Mouse (Mus musculus) thymus, postnatal 10 days (tissue): ENCODE data around the gene Map3k13.
"Not testable (repeated sequence)": the region's sequence is repeated elsewhere in the genome, so short reads cannot be mapped to it uniquely, and the experiment has no call there.

ENCODE experiments used
- DNase-seq, 2 experiments: peaks; one replicate each; pipeline ENCODE4 v3.0.0; 2021; ENCODE audit warnings: low spot score in 2 of 2

The Map3k13 gene

DNA sequence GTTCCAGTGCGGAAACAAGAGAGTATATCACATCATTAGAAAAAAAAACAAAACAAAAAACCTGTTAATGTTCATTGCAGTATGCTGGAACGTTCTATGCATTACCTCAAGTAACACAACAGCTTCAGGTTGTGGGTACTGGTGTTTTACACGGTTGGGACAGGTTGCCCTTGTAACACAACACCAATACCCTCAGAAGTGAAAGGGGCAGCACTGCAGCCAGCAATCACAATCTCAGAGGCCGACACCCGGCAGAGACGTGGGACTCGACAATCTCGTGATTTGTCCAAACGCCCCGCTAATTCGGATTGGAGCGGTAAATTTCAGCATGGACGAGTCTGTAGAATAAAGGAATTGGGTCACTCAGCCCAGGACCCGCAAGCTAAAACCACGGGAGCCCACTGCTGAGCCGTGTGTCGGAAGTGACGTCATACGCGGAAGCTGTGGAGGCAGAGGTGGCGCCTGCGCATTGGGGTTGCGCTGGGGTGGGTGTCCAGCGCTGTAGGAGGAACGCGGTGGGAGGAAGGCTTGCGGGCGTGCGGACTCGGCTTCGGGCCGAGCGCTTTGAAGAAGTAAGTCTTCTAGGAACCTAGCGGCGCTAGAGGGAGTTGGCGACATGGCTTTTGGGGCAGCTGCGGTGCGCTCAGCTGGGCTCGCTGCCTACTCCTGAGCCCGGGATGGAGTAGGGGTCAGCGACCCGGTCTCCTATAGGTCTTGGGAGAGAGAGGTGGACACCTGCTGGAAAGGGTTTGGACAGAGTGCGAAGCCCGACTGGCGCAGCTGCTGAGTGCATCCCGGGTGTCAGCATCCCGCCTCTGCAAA is at the start of gene Map3k13:
Map3k13 (plus strand) TSS at position 472 of the 822 bp plus-strand sequence.
- peak; percentile 88 to 96 for DNase-seq

DNA sequence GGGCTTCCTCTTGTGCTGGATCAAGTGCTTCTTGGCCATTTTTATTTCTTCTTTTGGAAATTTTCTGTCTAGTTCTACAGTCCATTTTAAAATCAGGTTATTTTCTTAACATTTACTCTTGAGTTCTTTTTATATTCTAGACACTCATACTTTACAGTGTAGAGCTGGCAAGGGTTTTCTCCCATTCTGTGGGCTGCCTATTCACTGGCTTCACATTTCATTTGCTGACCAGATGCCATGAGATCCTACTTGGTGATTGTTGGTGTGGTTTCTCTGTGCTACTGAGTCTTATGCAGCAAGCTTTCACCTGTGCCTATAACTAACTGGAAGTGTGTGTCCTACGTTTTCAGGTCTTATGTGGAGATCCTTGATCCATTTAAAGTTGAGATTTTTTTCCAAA is 35.7 kb upstream of the Map3k13 start:
- DNase-seq: no peak

DNA sequence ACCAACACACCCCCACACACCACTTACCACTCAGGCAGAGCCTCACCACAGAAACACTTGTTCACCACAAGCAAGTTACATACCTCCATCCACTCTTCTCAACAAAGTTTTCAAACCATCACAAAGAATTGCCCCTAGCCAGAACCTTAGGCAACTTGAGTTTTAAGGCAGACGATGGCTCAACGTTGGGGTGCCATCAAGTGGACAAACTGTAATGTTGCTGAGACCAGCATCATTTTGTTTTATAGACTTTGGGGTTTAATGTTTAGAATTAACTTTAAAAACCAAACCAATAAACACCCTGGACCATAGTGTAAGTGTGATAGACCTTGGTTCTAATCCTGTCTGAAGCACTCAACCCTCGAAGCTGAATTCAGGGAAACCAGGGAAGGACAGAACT is 25.9 kb upstream of the Map3k13 start:
- no peak for DNase-seq

DNA sequence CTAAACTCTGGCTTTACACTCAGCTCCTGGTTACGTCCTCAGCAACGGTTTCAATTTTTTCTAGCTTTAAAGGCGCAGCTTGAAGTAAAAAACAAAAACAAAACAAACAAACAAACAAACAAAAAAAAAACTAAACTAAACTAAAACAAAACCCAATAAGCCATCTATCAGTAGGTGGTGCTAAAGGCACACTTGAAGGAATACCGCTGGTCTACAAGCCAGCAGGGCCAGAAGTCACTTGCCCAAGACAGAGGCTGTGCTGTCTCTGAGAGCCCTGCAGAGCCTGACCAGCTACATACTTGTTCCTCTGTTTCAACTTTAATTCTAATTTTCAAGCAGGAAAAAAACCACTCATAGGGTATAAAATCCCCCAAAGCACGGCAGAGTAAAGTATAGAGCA is 24.5 kb upstream of the Map3k13 start:
- peak in 1 of 2 experiments; percentile 29 for DNase-seq

DNA sequence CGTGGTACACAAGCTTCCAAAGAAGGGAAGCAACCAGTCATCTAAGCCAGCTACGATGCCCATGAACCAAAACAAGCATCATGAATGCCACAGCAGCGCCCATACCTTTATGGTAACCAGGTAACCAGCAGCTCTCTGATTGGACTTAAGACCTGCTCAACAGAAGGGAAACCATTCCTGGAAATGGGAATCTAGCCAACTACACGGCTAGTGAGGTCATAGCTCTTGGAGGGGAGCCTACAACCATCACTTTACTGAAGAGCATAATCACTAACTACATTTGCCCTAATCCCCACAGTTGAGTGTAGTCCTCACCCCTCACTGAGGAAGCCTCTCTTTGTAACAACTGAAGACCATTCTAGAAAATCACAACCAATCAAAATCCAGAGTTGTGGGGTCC is 19.4 kb upstream of the Map3k13 start:
- DNase-seq: no peak

DNA sequence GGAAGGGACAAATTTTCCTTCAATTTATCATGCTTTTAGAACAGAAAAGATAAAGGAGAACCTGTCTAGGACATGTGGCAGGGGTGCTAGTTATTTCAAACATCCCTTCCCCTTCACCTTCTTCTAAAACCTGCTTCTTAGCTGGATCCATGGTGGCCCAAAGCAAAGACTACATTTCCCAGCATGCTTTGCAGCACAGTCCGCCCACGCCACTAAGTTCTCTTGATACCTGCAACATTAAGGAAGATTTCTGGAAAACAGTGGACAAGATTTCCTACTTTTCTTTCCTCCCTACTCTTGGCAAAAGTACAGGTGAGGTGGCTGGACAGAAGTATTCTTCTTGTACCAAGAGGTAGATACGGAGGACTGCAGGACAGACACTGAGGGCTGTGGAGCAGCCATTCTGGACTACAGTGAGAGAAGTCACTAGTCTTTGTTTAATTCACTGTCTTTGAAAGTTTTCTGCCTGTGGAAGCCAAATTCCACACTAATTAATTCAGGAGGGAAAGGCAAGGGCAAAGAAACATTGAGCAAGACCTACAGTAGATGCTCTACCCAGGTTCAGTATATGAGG is 15.8 kb upstream of the Map3k13 start:
- DNase-seq: no peak

DNA sequence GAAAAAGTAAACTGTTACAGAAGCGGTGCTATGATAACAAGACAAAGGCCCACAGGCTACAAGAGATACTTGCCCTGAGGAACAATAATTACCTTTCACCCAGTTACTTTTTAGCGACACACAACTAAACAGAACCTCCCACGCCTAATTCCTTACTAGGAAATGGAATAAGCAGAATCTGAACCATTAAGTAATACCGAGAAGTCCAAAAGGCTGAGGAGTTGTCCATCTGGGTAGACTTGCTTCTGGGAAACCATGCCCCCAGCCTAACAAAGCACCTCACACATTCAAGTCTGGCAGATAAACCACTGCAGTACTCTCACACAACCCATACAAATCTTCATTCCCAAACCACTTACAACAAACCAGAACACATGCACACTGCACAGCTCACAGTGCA is 15.0 kb upstream of the Map3k13 start:
- no peak for DNase-seq

DNA sequence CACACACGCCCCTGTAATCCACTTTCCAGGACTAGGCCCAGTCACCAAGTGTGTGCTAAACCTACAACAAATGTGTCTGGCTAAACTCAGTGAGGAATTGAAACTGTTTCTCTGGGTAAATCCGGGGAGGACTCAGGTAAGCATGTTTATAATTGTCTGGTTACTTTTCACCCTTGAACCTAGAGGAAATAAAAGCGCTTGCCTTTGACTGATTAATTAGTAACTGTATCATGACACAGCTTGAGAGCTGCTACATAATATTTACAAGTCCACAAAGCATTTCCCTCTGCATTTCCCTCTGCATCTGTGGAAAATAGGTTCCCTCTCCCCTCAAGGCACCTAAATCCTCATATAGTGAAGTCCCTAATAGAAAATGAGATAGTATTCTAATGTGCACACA is 12.9 kb upstream of the Map3k13 start:
- DNase-seq: no peak

DNA sequence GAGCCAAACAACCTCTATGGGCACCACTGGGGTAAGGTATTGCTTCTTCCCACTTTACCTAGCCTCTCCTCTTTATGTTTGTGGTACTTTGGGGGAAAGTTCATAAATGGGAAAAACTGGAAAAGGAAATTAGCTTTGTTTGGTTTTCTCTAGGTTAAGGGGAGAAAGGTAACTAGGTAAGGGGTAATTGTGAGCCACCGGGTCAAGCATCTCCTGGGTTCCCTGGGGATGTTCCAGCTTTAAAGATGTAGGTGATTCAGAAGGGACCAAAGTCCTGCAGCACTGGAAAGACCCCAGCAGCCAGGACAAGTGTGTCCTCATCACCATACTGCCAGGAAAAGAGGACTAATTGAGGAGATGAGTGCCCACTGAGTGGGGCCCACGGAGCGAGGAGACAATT is 12.3 kb upstream of the Map3k13 start:
- no peak for DNase-seq

DNA sequence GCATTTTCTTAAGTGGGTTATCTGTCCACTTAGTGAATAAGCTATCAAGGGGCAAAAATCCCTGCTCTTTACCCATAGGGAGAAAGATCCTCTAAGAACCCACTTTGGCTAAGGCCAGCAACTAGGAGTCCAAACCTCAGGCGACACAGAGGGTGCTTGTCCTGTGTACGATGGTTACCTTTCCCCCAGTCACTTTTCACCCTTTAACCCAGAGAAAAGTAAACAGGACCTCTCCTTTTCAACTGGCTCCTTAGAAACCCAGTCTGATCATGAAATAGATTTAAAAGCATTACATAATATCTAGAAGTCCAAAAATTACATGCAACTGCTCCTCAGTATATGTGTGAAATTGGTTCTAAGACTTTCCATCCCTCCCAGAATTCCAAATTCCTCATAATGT is 11.3 kb upstream of the Map3k13 start:
- no peak for DNase-seq

DNA sequence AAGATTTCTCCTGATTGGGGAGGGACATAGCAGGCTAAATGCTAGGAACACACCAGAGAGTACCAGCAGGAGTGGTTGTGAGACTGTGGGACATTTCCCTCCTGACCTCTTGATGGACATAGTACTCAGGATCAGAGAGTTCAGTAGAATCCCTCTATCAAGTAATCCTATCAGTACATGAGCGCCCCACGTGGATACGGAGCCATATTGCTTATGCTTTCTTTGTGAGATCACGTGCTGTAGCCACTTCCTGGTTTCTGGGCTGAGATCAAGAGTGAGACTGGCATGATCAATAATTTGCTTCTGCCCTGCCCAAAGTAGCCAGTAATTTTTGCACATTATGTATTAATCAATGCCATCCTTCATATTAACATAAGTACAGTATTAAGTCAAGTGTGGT is 9.1 kb upstream of the Map3k13 start:
- no peak for DNase-seq

DNA sequence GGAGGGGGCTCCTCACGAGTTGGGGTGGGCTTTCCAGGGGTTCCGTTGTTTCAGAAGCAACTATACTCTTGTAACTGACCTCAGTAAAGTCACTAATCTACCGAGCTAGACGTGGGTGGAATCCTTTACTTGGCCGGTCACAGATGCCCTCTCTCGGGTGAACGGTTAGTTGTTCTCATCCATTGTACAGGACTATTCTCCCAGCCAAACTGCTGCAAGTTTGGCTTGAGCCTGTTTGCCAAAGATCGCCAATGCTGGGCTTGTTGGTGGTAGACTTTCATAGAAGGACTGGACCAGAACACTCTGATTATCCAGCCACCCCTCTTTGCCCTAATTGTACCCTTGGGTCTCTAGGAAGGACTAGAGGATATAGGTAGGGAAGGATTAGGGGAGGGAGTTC is 7.8 kb upstream of the Map3k13 start:
- DNase-seq: no peak

DNA sequence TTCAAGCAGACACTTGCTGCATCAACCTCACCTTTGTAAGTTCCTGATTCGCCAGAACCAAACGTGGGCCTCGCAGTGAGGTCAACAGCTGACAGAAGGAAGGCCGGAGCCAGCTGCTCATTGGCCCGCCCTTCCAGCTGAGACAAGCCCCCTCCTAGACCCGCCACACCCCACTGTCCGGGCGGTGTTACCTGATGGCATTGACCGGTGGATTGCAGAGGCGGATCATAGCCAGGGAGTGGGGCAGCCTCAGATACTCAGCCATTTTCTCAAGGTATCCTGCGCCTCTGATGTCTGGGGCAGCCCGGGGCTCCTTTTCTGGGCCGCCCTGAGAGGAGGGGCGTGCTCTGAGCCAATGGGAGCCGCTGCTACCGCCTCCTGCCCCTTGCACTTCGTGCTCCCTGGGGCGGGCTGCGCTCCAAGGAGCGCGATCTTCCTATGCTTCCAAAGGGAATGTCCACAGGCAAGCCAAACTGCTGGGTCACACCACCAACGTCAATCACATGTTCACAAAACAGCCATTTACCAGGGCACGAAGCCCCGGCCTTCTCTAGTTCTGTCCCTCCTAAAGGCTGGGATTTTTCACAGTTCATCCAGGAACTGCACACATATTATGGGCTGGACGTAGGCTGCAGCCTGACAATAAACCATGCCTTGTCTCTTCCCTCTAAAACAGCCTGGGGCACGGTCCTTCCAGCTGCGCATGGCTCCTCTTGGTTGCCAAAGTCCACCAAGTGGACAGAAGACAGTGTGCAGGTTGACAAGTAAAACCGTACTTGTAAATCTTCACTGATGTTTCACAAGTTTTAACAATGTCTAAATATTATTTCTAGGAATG is 6.4 kb upstream of the Map3k13 start, which contains the start of gene Ehhadh:
Ehhadh (minus strand) TSS at position 292 of the 838 bp plus-strand sequence.
- peak; percentile 53 to 58 for DNase-seq

DNA sequence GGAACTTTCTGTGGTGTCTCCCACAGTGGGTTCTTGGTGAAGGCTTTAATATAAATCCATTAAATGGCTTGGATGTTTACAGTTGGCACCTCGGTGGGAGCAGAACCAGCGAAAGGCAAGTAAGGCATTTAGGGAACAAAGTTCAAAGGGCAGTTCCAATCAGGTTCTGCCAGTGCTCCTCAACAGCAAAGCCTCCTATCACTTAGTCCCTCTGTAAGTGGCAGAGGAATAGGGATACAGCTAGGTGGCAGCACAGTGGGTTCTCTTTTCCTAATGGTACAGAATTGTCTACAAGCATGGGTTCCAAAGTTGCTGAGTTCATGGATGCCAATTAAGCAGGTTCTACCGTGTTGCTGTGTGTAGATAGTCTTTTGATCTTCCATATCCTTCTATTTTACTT is 5.6 kb upstream of the Map3k13 start:
- no peak for DNase-seq

DNA sequence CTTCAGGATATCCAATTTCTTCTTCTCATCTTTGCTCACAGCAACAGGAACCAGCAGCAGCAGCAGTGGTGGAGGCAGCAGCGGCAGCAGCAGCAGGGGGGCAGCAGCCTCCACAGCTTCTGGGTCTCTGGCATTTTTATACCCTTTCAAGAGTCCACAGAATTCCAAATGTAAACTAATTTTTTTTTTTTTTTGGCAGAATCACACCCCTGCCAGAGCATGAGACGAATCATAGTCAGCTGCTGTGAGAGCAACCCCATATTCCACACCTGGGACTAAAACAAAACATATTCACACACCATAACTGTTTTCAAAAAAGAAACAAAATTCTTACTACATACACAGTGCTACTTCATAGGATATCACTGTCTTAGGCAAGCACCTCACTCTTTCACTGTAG is 5.0 kb upstream of the Map3k13 start:
- DNase-seq: no peak

DNA sequence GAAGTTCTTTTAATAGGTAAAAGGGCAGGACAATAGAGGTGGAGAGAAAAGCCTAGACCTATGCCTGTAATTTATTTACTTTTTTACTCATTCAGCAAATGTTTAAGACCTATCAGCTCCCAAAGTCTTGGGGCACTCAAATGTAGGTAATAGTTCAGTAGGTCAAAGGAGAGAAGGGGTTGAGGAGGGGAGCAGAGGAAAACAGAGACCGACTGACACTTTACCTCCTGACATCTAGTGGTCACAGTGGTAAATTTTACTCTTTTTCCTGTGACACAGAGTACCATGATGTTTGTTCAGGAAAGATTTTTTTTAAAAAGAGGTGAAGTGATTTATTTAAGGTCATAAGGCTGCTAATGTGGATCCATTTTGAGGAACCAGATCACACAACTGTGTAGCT is 3.7 kb upstream of the Map3k13 start:
- DNase-seq: no peak

DNA sequence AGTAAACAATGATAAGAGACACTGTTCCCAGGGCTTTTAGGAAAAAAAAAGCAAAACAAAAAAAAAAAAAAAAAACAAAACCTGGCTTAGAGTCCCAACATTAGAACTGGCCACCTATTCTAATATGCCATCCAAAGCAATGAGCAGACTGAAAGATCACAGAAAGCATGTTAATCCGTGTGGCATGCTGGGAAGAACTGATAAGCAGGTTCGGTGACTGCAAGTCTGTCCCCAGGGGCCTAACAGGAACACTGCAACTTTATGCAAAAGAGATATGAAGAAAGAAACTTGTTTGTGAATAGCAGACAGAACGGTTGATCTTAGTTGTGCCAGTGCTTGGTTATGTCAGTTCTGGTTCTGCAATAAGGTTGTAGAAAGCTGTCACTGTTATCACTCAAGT is 2.4 kb upstream of the Map3k13 start:
- no peak for DNase-seq

DNA sequence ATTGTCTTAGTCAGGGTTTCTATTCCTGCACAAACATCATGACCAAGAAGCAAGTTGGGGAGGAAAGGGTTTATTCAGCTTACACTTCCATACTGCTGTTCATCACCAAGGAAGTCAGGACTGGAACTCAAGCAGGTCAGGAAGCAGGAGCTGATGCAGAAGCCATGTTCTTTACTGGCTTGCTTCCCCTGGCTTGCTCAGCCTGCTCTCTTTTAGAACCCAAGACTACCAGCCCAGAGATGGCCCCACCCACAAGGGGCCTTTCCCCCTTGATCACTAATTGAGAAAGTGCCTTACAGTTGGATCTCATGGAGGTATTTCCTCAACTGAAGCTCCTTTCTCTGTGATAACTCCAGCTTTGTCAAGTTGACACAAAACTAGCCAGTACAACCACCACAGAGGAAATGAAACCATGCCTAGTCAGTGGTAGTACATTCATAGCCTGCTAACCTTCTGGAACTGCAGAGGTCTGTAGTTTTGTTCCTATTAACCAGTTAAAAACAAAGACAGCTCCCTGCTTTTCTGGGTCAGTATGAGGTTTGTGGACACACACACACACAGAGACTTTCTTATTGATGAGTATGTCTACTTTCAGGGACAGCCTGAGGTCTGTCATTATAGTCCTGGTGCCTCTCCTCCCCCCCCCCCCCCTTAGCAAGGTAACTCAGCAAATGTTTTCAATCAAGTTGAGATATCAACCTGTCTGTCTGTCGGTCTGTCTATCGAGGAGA is 901 bp upstream of the Map3k13 start:
- DNase-seq: not testable (repeated sequence)

DNA sequence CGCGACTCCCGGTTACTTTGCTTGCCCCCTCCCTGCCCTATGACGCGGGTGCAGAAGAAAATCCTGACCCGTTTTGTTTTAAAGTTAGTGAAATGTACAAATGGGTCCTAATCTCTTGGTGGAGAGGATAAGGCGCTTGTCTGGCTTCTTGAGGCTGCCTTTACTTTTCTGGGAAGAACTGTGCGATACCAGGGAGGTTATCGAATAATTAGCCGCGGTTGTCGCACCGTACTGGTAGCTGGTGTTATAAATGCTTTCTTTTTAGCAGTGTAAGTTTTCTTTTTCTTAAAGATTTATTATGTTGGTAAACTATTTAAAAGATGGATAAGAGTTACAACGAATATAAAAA is 525 bp downstream of the Map3k13 start:
- no peak for DNase-seq

DNA sequence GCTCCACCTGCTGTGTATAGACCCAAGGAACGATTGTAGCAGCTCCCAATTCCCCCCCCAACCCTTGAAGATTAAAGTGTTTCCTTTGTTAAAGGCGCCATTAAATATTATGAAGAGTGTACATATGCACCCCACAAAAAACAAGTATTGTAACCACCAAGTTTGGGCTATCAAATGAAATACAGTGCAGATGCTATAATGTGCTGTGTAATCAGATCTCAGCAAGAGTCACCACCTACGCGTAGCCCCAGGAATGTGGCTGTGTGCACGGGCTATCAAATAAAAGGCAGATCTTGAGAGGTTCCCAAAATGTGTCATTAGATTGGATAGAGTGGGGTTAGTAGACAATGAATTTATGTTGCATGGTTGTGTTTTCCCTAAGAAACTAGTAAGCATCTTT is 925 bp downstream of the Map3k13 start:
- DNase-seq: no peak

DNA sequence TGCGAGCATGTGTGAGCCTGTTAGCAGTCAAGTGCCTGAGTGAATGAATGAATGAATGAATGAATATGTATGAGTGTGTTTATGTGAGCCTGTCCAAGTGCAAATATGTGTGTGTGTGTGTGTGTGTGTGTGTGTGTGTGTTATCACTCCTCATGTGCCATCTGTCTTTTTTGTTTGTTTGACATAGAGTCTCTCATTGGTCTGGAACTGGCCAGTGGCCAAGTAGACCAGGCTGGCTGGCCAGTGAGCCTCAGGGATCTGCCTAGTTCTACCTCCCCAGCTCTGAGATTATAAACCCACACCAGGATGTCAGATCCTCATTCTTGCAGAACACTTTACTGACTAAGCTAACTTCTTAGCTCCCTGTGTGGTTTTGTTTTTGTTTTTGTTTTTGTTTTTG is 10.1 kb downstream of the Map3k13 start:
- DNase-seq: no peak

DNA sequence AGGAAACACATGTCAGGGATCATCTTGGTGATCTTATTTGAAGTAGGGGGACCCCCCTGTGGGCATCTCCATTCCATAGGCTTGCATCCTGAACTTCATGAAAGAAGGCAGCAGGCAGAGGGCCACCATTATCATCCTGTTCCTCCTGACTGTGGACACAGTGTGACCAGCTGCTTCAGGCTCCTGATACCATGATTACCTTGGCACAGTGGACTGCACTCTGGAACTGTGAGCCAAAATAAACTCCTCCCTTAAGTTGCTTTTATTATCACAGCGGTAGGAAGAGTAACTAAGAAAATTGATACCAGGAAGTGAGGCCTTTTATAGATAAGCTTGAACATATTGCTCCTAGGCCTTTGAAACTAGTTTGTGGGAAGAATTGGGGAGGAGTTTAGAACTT is 12.7 kb downstream of the Map3k13 start:
- DNase-seq: no peak
